In the genomic region with DNA sequence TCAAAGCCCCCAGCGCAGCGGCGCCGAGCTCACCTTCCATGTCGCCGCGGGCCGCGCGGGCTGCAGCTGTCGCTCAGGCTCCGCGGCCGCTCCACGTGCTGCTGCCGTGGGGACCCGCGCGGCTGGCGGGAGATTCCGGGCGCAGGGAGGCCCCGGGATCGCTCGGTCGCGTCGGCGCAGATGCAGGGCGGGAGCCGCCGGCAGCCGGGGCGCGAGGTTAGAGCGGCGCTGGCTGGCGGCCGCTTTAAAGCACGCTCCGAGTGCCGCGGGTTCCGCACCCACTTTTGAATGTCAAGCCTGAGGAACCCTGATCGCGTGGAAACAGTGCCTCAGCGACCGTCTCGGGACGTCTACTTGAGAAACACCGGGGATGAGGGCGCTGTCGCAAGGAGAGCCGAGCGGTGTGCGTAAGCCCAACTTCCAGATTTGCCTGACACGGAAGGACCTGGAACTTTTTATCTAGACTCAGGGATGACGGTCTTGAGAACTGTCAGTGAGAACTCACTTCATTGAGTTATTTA, we compare ENCODE assay signal across 8 mouse cellular contexts. TPM values are rescaled to one million over a fixed set of nuclear protein-coding genes. Genes with fewer than 3 reads are reported as not detected.
DNase-seq lines count a peak whose midpoint lies in the region; ATAC-seq lines count a peak whose summit lies in the region.

TSS of gene Ikzf3 (minus strand) at position 321 of the 521 bp plus-strand sequence.

- H3K4me1 ChIP-seq in embryonic facial prominence, embryonic 14.5 days (ENCODE audit: control insufficient read depth, insufficient read depth, low read length), result peaks cover 9% of the 10 kb centered on the region; the same call in 1 of the 2 replicates
- peaks cover 12% of the 10 kb centered on the region for H3K4me1 ChIP-seq in hindbrain, embryonic 10.5 days (replicated peaks)
- peaks cover 13% of the 10 kb centered on the region for H3K4me1 ChIP-seq in limb, embryonic 15.5 days
- peaks cover 13% of the 10 kb centered on the region for H3K4me1 ChIP-seq in midbrain, embryonic 15.5 days

- DNase-seq in CD4-positive, CD25-positive, alpha-beta regulatory T cell, adult 2 months (ENCODE audit: low read depth, low spot score), result peak; percentile 84
- DNase-seq in R1 (ENCODE audit: low read depth, low spot score) (peak; percentile 60), adipocyte (ENCODE audit: low spot score) (no peak)
- peak; percentile 55 for DNase-seq in embryonic facial prominence, embryonic 14.5 days (ENCODE audit: low spot score)
- DNase-seq in hindbrain, embryonic 10.5 days (ENCODE audit: low spot score), result peak; percentile 68
- DNase-seq in spleen, postnatal 14 days (ENCODE audit: low spot score in 2 of 2), result peak; percentile 53 to 58

- H3K27ac ChIP-seq in embryonic facial prominence, embryonic 14.5 days (replicated peaks; ENCODE audit: low read depth, low read length), result no peak within 1 kb of the TSS
- H3K27ac ChIP-seq in hindbrain, embryonic 10.5 days, result peak within 1 kb of the TSS; percentile 64
- no peak within 1 kb of the TSS for H3K27ac ChIP-seq in limb, embryonic 15.5 days
- no peak within 1 kb of the TSS for H3K27ac ChIP-seq in midbrain, embryonic 15.5 days

- peak within 1 kb of the TSS; percentile 89 for H3K4me2 ChIP-seq in embryonic facial prominence, embryonic 14.5 days (ENCODE audit: low read depth, low read length)
- peak within 1 kb of the TSS; percentile 93 for H3K4me2 ChIP-seq in limb, embryonic 15.5 days
- H3K4me2 ChIP-seq in midbrain, embryonic 15.5 days, result peak within 1 kb of the TSS; percentile 83

- peak within 1 kb of the TSS; percentile 49 for H3K4me3 ChIP-seq in embryonic facial prominence, embryonic 14.5 days (ENCODE audit: low read depth, low read length)
- H3K4me3 ChIP-seq in hindbrain, embryonic 10.5 days, result peak within 1 kb of the TSS; percentile 56
- peak within 1 kb of the TSS; percentile 47 for H3K4me3 ChIP-seq in limb, embryonic 15.5 days
- H3K4me3 ChIP-seq in midbrain, embryonic 15.5 days, result peak within 1 kb of the TSS; percentile 38

- no peaks in the 10 kb centered on the region for H3K9me3 ChIP-seq in embryonic facial prominence, embryonic 14.5 days (ENCODE audit: control insufficient read depth, low read length)
- H3K9me3 ChIP-seq in hindbrain, embryonic 10.5 days, result no peaks in the 10 kb centered on the region
- H3K9me3 ChIP-seq in limb, embryonic 15.5 days, result no peaks in the 10 kb centered on the region
- no peaks in the 10 kb centered on the region for H3K9me3 ChIP-seq in midbrain, embryonic 15.5 days

- H3K9ac ChIP-seq in embryonic facial prominence, embryonic 14.5 days (ENCODE audit: low read depth, low read length), result peak within 1 kb of the TSS; percentile 54; the same call in 1 of the 2 replicates
- H3K9ac ChIP-seq in limb, embryonic 15.5 days, result 0 out of 2 replicates have a peak within 1 kb of the TSS, but pooled peaks have one; percentile 37
- H3K9ac ChIP-seq in midbrain, embryonic 15.5 days, result 0 out of 2 replicates have a peak within 1 kb of the TSS, but pooled peaks have one; percentile 29

- no peaks in the 10 kb centered on the region for H3K36me3 ChIP-seq in embryonic facial prominence, embryonic 14.5 days (ENCODE audit: control insufficient read depth, insufficient read depth, low read length)
- no peaks in the 10 kb centered on the region for H3K36me3 ChIP-seq in hindbrain, embryonic 10.5 days
- H3K36me3 ChIP-seq in limb, embryonic 15.5 days, result no peaks in the 10 kb centered on the region
- H3K36me3 ChIP-seq in midbrain, embryonic 15.5 days (replicated peaks), result no peaks in the 10 kb centered on the region

- WGBS in embryonic facial prominence, embryonic 14.5 days, result under 1% methylated on average over 55 of the region's 58 CpGs
- WGBS in hindbrain, embryonic 10.5 days, result under 1% methylated on average over 58 of the region's 58 CpGs
- WGBS in limb, embryonic 15.5 days, result 1% methylated on average over 58 of the region's 58 CpGs
- WGBS in midbrain, embryonic 15.5 days, result under 1% methylated on average over 58 of the region's 58 CpGs

- peak; percentile 37; the same call in 1 of the 2 replicates for ATAC-seq in embryonic facial prominence, embryonic 14.5 days (ENCODE audit: low read depth)
- ATAC-seq in limb, embryonic 15.5 days (ENCODE audit: insufficient number of reproducible peaks, low FRiP score, low TSS enrichment, low read depth), result no peak
- no peak for ATAC-seq in midbrain, embryonic 15.5 days (replicated peaks)

- H3K27me3 ChIP-seq in embryonic facial prominence, embryonic 14.5 days (replicated peaks; ENCODE audit: control insufficient read depth, insufficient read depth, low read length), result peaks cover 71% of the 10 kb centered on the region
- peaks cover 99% of the 10 kb centered on the region for H3K27me3 ChIP-seq in hindbrain, embryonic 10.5 days (ENCODE audit: insufficient read depth, poor library complexity, severe bottlenecking)
- peaks cover 75% of the 10 kb centered on the region for H3K27me3 ChIP-seq in limb, embryonic 15.5 days
- H3K27me3 ChIP-seq in midbrain, embryonic 15.5 days (replicated peaks), result peaks cover 78% of the 10 kb centered on the region

RNA-seq across cellular contexts. Expression of gene Ikzf3, which starts in this region (rescaled TPM):
- 0.18 and 0.21 TPM in 2 replicates for polyA plus RNA-seq in embryonic facial prominence, embryonic 14.5 days (2014; fragmentation: Nextera tagmentation; extraction: Ambion mirVana)
- 0.07 and 0.11 TPM in 2 replicates for polyA plus RNA-seq in hindbrain, embryonic 10.5 days (2016; fragmentation: Nextera tagmentation; extraction: Ambion mirVana)
- polyA plus RNA-seq in limb, embryonic 15.5 days (2015; fragmentation: Nextera tagmentation; extraction: Ambion mirVana), result 0.36 and 0.74 TPM in 2 replicates
- 0.04 TPM in 1 of 2 replicates, not detected in the other for polyA plus RNA-seq in midbrain, embryonic 15.5 days (2015; fragmentation: Nextera tagmentation; extraction: Ambion mirVana)

Comparison
In these comparisons a context has a peak if more than half of its experiments do, and no peak if none do; other contexts are left out.
1. Peak in DNase-seq, ATAC-seq, H3K4me3 ChIP-seq, H3K9ac ChIP-seq and H3K4me2 ChIP-seq in embryonic facial prominence, embryonic 14.5 days; RNA of the gene not detected or under 1 TPM.
2. Peak in DNase-seq, H3K4me3 ChIP-seq and H3K27ac ChIP-seq in hindbrain, embryonic 10.5 days; RNA of the gene not detected or under 1 TPM.